Mouse (Mus musculus) embryo, embryonic 11 days (tissue): Measurements from ENCODE around the gene Actn2.

Experiments used
- DNase-seq: peaks from one replicate; pipeline ENCODE4 v3.0.0-alpha.2; 2015

The Actn2 gene

DNA sequence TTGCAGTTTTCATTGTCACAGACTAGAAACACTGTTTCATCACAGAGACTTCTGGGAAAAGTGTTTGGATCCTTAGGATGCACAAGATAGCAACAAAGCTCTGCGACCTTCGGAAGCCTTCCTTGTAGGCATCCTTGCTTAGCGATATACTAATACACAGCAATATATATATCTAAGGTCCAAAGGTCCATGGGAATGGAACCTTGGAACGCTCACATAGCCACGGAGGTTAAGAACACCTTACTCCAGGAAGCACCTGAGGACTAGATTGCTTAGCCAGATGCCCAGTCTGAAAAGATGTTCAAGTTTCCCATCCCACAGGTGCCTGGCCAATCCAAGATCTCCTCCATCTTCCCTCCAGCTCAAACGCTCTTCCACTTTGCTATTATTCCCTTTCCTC is 26.4 kb downstream of the Actn2 start:
- DNase-seq, result no peak

DNA sequence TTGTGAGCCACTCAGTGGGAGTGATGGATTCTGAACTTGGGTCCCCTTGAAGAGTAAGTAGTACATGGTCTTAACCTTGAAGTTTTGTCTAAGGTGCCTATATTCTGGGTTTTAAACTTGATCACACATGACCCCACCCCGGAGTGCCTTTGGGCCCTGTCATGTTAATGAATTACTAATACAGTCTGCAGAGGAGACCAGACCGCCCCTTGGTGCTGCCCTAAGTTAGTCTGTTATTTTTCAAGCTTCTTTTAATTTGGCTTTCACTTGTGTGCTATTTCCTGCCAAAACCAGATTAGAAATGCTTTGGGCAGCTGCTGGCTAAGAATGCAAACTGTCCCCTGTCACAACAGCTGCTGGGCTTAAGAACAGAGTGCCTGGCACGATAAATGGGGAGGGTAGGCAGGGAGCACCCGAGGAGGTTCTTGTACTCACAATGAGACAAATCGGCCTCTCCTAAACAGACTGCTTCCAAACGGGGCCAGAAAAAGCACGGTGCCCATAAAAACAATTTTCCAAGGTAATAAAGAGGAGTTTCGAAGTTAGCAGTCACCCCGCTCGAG is 28.5 kb downstream of the Actn2 start:
- DNase-seq, result no peak

- DNase-seq, result no peak
Measured at GRCm38 (mm10) chr13:12311371-12311770, 29.2 kb downstream of the Actn2 start.

- DNase-seq, result no peak
Measured at GRCm38 (mm10) chr13:12309446-12309845, 31.1 kb downstream of the Actn2 start.

GRCm38 (mm10) chr13:12308878-12309277 is 31.7 kb downstream of the Actn2 start:
- no peak for DNase-seq

GRCm38 (mm10) chr13:12308473-12308872 is 32.1 kb downstream of the Actn2 start:
- no peak for DNase-seq

DNA sequence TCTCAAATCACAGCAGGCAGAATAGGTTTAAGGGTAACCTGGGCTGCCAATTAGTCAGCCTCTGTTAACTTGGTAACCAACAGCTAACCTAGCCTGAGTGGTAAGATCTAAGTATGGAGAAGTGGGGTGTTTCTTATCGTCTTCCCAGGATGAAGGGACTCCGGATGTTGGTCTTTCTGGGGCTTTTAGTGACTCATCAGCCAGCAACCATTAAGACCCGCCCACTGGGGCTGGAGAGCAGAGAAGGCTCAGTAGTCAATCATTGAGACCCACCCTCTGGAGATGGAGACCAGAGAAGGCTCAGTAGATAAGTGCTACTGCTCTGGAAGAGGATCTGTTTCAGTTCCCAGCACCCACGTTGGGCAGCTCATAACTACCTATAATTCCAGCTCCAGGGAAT is 33.3 kb downstream of the Actn2 start:
- DNase-seq, result no peak

- DNase-seq, result no peak
Measured at GRCm38 (mm10) chr13:12305540-12305939, 35.0 kb downstream of the Actn2 start.

- no peak for DNase-seq
Measured at GRCm38 (mm10) chr13:12304991-12305390, 35.6 kb downstream of the Actn2 start.

DNA sequence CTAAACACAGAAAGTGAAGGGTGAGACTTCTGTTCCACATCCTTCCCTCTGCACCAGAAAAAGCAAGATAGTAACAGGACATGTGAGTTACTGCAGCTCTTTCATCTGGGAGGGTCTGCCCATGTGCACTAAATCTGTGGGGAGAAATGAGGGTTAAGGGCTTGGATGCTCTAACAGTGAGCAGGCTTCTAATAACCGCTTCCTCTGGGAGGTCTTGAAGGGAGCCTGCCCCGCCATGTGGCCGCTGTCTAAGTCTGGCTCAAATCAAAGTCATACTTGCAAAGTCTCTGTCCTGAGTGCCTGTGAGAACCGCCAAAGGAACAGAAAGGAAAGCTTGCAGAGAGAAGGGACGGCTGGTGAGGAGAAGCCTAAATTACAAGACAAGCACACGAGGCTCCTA is 42.8 kb downstream of the Actn2 start:
- DNase-seq, result no peak

GRCm38 (mm10) chr13:12296701-12297100 is 43.9 kb downstream of the Actn2 start:
- DNase-seq, result peak; percentile 54

DNA sequence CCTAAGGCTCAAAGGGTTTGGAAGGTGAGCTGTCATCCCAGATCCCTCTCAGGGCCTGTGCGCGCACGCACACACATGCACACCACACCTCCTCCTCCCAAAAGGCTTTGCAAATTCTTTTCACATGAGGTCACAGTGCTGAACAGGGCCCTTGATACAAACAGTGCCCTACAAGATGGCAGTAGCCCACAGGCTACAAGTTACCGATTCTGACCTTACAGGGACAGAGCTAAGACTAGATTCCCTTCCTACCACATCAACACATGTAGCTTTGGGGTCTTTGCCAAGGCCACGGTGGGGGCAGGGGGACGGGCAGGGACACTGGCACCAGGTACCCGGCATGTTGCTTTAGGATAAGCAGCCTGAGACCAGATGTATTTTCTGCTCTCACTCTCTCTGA is 46.8 kb downstream of the Actn2 start:
- DNase-seq, result peak; percentile 33

GRCm38 (mm10) chr13:12290700-12291099 is 49.9 kb downstream of the Actn2 start:
- no peak for DNase-seq

DNA sequence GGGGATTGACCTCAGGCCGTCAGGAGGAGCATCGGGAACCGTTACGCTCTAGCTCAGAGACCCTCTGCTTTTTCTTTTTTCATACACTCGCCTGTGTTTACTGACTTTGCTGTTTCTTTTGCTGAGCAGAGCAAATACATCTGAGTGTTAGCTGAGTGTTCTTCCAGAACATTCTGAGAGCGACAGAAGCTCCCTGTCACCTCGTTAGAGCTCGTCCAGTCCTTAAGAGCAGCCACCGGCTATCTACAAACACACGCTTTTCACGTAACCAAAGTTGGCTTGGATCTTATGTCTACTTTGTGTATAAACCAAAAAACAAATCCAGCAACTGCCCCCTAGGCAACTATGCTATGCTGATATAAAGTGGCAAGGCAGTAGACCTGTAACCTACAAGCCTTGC is 56.0 kb downstream of the Actn2 start:
- DNase-seq, result no peak

GRCm38 (mm10) chr13:12283826-12284225 is 56.7 kb downstream of the Actn2 start:
- DNase-seq, result no peak

DNA sequence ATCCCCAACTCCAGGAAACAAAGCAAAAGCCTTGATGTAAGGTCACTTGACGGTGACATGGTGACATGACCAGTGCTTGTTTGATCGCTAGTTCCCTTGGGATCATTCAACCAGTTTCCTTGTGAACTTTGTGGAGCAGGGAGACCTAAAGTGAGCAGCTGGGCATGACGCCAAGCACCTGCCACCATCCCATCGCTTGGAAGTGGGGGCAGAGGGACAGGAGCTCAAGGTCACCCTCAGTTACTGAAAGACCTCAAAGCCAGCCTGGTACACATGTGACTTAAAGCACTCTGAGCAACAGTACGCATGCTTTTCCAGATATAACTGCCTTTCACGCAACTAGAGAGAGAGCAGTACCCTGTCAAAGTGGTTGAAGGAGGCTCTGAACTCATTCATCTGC is 65.8 kb downstream of the Actn2 start:
- DNase-seq, result no peak

GRCm38 (mm10) chr13:12274220-12274619 is 66.3 kb downstream of the Actn2 start:
- no peak for DNase-seq

DNA sequence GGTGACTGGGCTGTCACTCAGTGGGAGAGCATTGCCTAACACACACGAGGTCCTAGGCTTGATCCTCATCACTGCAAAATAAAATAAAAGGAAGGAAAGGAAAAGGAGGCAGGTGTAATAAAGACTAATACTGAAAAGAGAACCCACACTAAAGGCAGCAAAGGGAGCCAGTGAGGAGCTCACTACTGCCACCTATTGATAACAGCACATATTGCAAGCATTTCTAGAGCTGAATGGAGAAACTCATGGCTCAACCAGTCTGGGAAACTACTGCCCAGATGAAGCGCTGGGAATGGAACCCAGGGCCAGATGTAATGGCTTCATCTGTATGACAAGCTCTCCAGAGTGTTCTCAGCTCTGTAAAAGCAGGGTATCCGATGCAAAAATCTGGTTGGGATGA is 67.6 kb downstream of the Actn2 start:
- DNase-seq, result peak; percentile 47

DNA sequence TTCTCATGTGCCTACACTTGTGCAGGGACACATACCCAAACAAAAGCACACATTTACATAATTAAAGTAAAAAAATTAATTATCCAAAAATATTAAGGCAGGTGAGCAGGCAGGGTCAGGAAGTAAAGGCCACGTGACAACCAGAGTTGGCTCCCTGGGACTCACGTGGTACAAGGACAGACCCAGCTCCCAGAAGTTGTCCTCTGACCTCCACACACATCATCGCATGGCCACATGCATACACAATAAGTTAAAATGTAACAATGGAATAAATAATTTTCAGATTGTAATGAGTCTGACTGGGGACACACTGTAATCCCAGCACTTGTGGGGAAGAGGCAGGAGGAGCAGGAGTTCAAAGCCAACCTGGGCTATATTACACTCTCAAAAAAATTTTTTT is 72.6 kb downstream of the Actn2 start:
- no peak for DNase-seq

GRCm38 (mm10) chr13:12267097-12267496 is 73.5 kb downstream of the Actn2 start:
- DNase-seq, result peak; percentile 7

GRCm38 (mm10) chr13:12263996-12264395 is 76.6 kb downstream of the Actn2 start:
- no peak for DNase-seq

GRCm38 (mm10) chr13:12261505-12261904 is 79.1 kb downstream of the Actn2 start:
- no peak for DNase-seq

DNA sequence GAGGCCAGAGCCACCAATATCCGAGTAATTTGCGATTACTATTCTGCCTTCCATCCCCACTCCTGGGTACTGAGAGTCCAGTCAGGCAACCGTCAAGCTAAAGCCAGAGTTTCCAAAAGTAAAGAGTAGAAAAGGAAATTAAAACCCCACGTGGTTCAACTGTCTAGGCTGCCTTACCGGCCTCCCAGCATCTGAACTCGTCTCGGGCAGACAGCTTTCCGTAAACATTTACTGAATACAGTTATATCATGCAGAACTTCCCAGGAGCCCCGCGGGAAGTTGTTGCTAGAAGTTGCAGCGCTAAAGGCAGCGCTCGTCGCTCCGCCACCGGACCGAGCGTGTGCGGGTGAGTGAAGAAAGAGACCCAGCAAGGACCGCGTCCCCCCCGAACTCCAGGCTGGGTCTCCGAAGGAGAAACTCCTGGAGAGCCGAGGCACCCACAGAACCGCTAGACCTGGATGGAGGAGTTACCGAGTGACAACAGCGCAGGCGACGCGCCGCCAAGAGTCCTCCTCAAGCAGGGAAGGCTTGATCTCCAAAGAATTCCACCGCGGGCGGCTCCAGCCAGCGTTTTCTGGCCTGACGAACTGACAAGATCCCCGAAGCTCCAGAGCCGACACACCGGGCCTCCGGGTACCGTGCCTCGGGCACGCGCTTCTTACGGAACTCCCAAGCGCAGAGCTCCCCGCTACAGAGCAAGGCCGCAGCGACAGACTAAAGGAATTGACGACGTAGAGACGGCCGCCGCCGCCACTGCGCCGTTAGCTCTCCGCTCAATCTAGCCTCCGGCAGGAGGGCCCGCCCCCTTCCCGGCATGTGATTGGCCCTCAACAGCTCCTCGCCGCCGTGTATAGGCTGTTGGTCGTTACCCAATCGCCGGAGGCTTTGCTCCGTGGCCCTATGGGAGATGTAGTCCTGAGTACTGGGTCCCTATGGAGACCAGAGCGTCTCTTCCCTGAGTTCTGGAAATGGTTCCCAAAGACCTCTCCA is 82.9 kb downstream of the Actn2 start, which contains the start of gene Mtr:
Mtr (minus strand) TSS at position 723 of the 990 bp plus-strand sequence.
- peak; percentile 98 for DNase-seq

DNA sequence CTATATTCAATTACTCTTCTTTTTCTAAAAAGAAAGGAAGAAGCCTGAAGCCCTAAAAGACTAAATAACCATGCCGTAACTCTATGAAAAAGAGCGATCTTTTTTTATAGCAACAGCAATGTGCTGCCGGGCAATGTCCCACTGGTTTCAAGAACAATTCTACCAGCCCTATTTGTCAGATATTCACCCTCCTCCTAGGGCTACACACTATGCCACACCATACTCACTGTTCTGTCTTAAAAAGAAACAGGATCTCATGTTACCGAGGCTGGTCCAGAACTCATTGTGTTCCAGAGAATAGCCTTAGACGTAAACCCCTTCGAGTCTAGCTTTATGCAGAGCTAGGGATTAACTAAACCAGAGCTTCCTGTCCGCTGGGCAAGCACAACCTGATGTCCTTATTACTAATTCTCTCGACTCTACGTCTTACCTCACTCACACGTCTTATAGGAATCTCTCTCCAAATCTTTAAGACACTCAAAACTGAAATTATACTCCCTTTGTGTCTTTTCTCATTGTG is 83.6 kb downstream of the Actn2 start:
- DNase-seq, result peak; percentile 34
